Mouse (Mus musculus): ENCODE data around the gene Cap2.

Cap2 gene

DNA sequence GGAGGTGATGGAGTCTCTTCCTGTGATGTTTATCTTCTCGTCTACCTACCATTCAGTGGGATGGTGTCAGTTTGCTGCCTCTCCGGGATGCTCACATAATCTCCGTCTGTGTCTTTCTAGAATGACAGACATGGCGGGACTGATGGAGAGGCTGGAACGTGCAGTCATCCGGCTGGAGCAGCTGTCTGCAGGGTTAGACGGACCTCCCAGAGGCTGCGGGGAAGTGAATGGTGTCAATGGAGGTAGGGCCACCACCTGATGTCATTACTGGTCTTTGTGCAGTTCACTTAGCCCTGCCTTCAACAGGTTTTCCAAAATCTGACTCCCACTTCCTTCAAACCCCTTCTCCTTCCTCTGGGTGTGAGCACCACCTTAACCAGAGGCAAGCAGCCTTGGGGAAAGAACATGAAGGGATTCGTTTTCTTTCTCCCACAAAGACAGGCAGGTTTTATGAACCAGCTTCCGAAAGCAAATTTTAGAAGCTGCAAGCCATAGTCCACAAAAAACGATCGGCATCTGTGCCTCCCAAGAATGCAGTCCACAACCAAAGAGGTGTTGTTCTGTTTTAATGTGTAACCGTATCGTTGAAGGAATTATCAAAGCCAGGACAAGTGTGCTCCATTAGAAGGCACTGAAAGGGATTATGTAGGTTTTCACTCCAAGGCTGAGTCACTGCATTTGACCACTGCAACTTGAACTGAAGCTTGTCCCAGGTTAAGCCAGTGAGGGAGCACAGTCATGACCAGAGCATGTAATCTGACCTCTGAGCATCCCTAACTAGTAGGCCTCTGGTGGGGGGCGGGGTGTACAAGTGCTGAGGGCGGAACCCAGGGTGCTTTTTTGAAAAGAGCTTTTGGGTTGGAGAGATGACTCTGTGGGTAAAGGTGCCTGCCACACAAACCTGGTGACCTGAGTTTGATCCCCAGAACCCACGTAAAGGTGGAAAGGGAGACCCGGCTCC is 23.9 kb downstream of the Cap2 start:
- DNase-seq (ENCODE audit: low read depth, low spot score): no peak

DNA sequence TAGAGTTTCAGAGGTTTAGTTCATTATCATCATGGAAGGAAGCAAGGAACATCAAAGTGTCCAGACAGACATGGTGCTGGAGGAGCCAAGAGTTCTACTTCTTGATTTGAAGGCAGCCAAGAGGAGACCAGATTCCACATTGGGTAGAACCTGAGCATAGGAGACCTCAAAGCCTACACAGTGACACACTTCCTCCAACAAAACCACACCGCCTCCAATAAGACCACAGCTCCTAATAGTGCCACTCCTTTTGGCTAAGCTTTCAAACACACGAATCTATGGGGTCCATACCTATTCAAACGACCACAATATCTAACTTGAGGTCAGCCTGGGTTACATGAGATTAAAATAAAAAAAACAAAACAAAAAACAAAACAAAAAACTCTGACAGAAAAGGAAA is 25.0 kb downstream of the Cap2 start:
- no peak for DNase-seq (ENCODE audit: low read depth, low spot score)

DNA sequence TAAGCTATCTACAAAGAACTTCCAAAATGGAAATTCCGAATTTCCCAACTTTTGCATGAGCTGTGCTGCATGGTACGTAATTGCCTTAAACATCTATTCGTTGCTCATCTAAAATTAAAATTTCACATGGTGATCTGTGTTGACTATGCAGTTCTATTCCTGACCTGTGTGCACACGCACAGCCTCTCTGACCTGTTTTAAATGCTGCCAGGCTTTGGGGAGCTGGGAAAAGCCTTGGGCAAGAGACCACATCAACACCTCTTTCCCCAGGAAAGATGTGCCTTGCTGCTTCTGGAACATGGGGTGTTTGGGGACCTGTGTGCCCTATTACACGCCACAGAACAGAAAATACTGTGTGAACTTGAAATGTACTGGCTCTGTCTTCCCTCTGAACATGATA is 25.7 kb downstream of the Cap2 start:
- DNase-seq (ENCODE audit: low read depth, low spot score): no peak

- no peak for DNase-seq (ENCODE audit: low read depth, low spot score)
Observed at GRCm38 (mm10) chr13:46529037-46529436, 27.4 kb downstream of the Cap2 start.

- DNase-seq (ENCODE audit: low read depth, low spot score): no peak
Observed at GRCm38 (mm10) chr13:46530546-46530945, 28.9 kb downstream of the Cap2 start.

- DNase-seq (ENCODE audit: low read depth, low spot score): no peak
Observed at GRCm38 (mm10) chr13:46531676-46532075, 30.0 kb downstream of the Cap2 start.

GRCm38 (mm10) chr13:46532276-46532675 is 30.6 kb downstream of the Cap2 start:
- DNase-seq (ENCODE audit: low read depth, low spot score): no peak

GRCm38 (mm10) chr13:46533342-46534129 is 31.9 kb downstream of the Cap2 start:
- DNase-seq (ENCODE audit: low read depth, low spot score): no peak

GRCm38 (mm10) chr13:46534171-46534968 is 32.7 kb downstream of the Cap2 start:
- DNase-seq (ENCODE audit: low read depth, low spot score): no peak

GRCm38 (mm10) chr13:46534969-46535785 is 33.5 kb downstream of the Cap2 start:
- DNase-seq (ENCODE audit: low read depth, low spot score): no peak

GRCm38 (mm10) chr13:46539284-46539683 is 37.6 kb downstream of the Cap2 start:
- DNase-seq (ENCODE audit: low read depth, low spot score): no peak

GRCm38 (mm10) chr13:46540943-46541342 is 39.3 kb downstream of the Cap2 start:
- no peak for DNase-seq (ENCODE audit: low read depth, low spot score)

- no peak for DNase-seq (ENCODE audit: low read depth, low spot score)
Observed at GRCm38 (mm10) chr13:46542782-46543181, 41.1 kb downstream of the Cap2 start.

DNA sequence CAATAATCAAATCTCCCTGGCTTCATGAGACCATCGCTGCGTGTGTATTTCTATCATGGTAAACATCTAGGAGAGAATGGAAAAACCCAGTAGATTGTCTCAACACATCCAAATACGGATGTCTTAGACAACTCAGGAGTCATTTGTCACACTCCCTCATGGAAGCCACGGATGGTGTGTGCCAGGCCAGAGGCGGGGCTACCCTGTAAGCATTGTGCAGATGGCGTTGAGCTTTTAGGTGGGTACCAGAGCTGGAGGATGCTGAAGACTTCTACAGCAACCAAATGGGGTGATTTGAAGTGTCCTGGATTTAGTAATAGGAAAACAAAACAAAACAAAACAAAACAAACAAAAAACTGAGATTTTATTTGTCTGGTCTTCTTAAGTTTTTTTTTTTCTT is 43.0 kb downstream of the Cap2 start:
- no peak for DNase-seq (ENCODE audit: low read depth, low spot score)

DNA sequence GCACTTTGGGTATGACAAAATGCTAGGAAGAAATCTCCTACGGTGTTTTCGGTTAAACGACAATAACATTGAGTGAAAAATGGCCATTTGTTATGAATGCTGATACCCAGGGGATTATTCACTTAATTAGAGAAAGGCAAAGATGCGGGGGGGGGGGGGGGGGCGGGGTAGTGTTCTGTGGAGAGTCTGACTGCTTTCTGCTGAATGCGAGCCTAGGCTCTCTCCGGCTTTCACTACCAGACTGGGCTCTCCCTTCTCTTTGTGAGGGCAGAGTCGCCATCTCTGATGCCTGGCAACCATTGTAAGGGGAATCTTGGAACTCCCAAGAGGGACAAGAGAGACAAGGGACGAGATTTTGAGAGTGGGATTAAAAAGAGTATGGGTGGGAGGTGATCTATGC is 43.4 kb downstream of the Cap2 start:
- no peak for DNase-seq (ENCODE audit: low read depth, low spot score)

DNA sequence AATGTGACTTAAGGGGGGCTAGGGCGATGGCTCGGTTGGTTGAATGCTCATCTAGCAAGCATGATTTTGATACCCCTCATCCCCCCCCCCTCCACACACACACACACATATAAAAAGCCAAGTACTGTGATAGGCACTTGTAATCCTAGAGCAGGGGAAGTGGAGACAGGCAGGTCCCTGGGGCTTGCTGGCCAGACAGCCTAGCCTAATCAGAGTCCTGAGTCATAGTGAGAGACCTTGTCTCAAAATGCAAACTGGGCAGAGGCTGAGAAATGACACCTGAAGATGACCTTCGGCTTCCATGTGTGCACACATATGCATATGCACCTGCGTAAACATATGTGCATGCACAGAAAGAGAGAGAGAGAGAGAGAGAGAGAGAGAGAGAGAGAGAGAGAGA is 45.2 kb downstream of the Cap2 start:
- no peak for DNase-seq (ENCODE audit: low read depth, low spot score)

DNA sequence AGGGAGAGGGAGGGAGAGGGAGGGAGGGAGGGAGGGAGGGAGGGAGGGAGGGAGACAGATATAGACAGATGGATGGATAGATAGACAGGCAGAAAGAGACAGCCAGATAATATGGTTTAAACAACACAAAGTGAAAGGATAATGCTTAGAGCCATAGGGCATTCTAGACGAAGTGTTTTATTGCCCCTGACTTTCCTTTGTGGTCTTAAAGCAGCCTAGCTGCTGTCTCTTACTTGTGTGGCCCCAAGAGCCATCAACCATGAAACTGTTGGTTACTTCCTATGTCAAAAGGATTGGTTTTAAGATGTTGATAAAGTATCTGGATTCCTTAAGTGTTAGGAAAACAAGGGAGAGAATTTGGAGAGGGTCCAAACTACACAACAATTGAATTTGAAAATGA is 45.6 kb downstream of the Cap2 start:
- DNase-seq (ENCODE audit: low read depth, low spot score): no peak

- no peak for DNase-seq (ENCODE audit: low read depth, low spot score)
Observed at GRCm38 (mm10) chr13:46548132-46548531, 46.5 kb downstream of the Cap2 start.

GRCm38 (mm10) chr13:46548600-46549179 is 47.0 kb downstream of the Cap2 start:
- DNase-seq (ENCODE audit: low read depth, low spot score): peak; percentile 46

DNA sequence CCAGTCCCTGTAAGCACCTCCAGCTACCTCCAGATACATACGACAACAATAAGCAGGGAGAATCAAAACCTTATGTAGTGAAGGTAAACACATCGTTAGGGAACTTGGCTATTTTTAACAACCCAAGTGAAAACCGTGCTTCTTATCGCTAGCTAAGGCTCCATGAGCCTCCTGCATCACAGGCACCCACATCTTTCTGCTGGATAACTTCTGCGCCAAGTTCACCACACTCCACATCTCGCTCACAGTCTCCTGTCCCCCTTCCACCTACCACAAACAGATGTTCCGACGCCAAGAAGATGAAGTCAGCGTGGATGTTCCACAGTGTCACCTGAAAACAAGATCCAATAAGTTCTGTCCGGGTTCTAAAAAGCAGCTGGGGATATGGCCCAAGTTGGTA is 49.0 kb downstream of the Cap2 start:
- peak; percentile 63 for DNase-seq (ENCODE audit: low read depth, low spot score)

DNA sequence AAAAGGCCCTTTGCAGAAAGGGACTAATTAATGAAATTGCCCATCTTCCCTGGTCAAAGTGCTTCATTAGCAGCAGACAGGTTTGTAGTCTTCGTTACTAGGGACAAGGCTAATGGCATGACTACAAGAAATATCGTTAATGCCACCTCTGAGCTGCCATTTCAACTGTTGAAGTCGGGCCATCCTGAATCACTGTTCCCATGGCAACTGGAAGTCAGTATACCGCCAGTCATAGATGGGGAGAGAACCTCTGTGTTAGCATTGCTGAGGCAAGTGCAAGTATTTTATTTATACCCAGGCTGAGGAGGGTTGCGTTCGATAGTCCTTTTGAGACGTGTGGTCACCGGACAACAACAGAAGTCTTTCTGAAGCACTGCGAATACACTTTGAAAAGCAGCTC is 53.1 kb downstream of the Cap2 start:
- peak; percentile 59 for DNase-seq (ENCODE audit: low read depth, low spot score)
